Mouse (Mus musculus) adrenal gland, postnatal 4 days (tissue): ENCODE results near the gene Rin1. TPM values are rescaled to one million over a fixed set of nuclear protein-coding genes. Genes with fewer than 3 reads are reported as not detected.

Experiments used
- DNase-seq, 2 experiments: peaks; one replicate each; pipeline ENCODE4 v3.0.0; 2021 to 2022; ENCODE audit warnings: low spot score in 2 of 2, mixed read lengths in 2 of 2
- total RNA-seq, 2 experiments: library from RNA; stranded (reverse); gene quantifications; 2 replicates each; pipeline ENCODE4 v1.2.3; 2021

Gene Rin1
- total RNA-seq, 2 experiments from 2014 or later: 5.1 TPM

- DNase-seq: no peak
Measured at GRCm38 (mm10) chr19:5093481-5094242, 43.4 kb downstream of the Rin1 start.

- DNase-seq: peak; percentile 92 to 96
Measured at GRCm38 (mm10) chr19:5094243-5094632, 44.0 kb downstream of the Rin1 start.

- no peak for DNase-seq
Measured at GRCm38 (mm10) chr19:5094746-5095417, 44.6 kb downstream of the Rin1 start.

- no peak for DNase-seq
Measured at GRCm38 (mm10) chr19:5095887-5096474, 45.7 kb downstream of the Rin1 start.

GRCm38 (mm10) chr19:5097521-5098362 lies 47.5 kb downstream of the Rin1 start:
- no peak for DNase-seq

GRCm38 (mm10) chr19:5098363-5099143 lies 48.3 kb downstream of the Rin1 start, which contains the start of gene Cnih2:
Cnih2 (minus strand) TSS chr19:5098521.
- DNase-seq: no peak

- DNase-seq: no peak
Measured at GRCm38 (mm10) chr19:5106074-5106473, 55.8 kb downstream of the Rin1 start.

Other genes with a start within 250 kb of the Rin1 start
- 10 to 100 TPM; 15.1 to 27.1 TPM for gene Gm21992, start 238.9 kb upstream of the Rin1 start, total RNA-seq
- 10 to 100 TPM; 55.8 to 57.7 TPM for gene Rbm14, start 238.8 kb upstream of the Rin1 start, total RNA-seq
- 10 to 100 TPM; 87.5 to 98.7 TPM for gene Ccs, start 211.1 kb upstream of the Rin1 start, total RNA-seq
- under 1 TPM in 1 of 2 experiments, not detected in 1; 0.17 TPM for gene Ccdc87, start 211.1 kb upstream of the Rin1 start, total RNA-seq
- 100 to 1,000 TPM; 256 to 274 TPM for gene Ctsf, start 195.4 kb upstream of the Rin1 start, total RNA-seq
- 10 to 100 TPM in 1 of 2 experiments, 1 to 10 TPM in 1; 8.5 to 35.5 TPM for gene Actn3, start 172.6 kb upstream of the Rin1 start, total RNA-seq
- 10 to 100 TPM; 19.5 to 19.7 TPM for gene Zdhhc24, start 171.8 kb upstream of the Rin1 start, total RNA-seq
- 10 to 100 TPM; 13.1 to 15.5 TPM for gene Bbs1, start 143.9 kb upstream of the Rin1 start, total RNA-seq
- 100 to 1,000 TPM; 110 to 113 TPM for gene Dpp3, start 122.2 kb upstream of the Rin1 start, total RNA-seq
- 1 to 10 TPM; 6.7 to 7.3 TPM for gene Peli3, start 107.4 kb upstream of the Rin1 start, total RNA-seq
- gene Mrpl11, start 88.3 kb upstream of the Rin1 start, total RNA-seq: 10 to 100 TPM; 58.8 to 68.9 TPM
- gene Npas4, start 60.2 kb upstream of the Rin1 start, total RNA-seq: under 1 TPM; 0.71 to 0.78 TPM
- 1 to 10 TPM; 6.6 to 7.2 TPM for gene Slc29a2, start 26.6 kb upstream of the Rin1 start, total RNA-seq
- gene B4gat1, start 11.7 kb upstream of the Rin1 start, total RNA-seq: 10 to 100 TPM; 48.0 to 49.0 TPM
- 1 to 10 TPM; 1.3 to 2.0 TPM for gene AC124502.3, start 11.6 kb upstream of the Rin1 start, total RNA-seq
- gene Brms1, start 9.1 kb upstream of the Rin1 start, total RNA-seq: 10 to 100 TPM; 29.6 to 35.1 TPM
- gene Cd248, start 17.6 kb downstream of the Rin1 start, total RNA-seq: 10 to 100 TPM; 45.8 to 47.6 TPM
- 1 to 10 TPM; 3.8 to 4.9 TPM for gene Tmem151a, start 35.0 kb downstream of the Rin1 start, total RNA-seq
- 10 to 100 TPM; 68.4 to 72.5 TPM for gene Yif1a, start 38.1 kb downstream of the Rin1 start, total RNA-seq
- gene Cnih2, start 48.0 kb downstream of the Rin1 start, total RNA-seq: 10 to 100 TPM; 11.4 to 15.2 TPM
- 100 to 1,000 TPM; 168 to 173 TPM for gene Rab1b, start 56.6 kb downstream of the Rin1 start, total RNA-seq
- 10 to 100 TPM; 39.5 to 45.3 TPM for gene Klc2, start 68.1 kb downstream of the Rin1 start, total RNA-seq
- gene Pacs1, start 222.6 kb downstream of the Rin1 start, total RNA-seq: 10 to 100 TPM; 35.0 to 39.4 TPM
- gene Sf3b2, start 245.0 kb downstream of the Rin1 start, total RNA-seq: 100 to 1,000 TPM; 210 to 224 TPM
- under 1 TPM; 0.45 to 0.67 TPM for gene Gal3st3, start 247.8 kb downstream of the Rin1 start, total RNA-seq